ENCODE assay signal across 26 mouse cellular contexts in genomic region chr5:120700996-120701790, GRCm38 (mm10). TPM values are rescaled to one million over a fixed set of nuclear protein-coding genes. Genes with fewer than 3 reads are reported as not detected.
DNase-seq lines count a peak whose midpoint lies in the region; ATAC-seq lines count a peak whose summit lies in the region.
"Had no signal": no experiment of that assay in that cellular context is flagged by ENCODE, and none has a peak within 500 bp of the region (broad histone marks: within the 10 kb centered on the region; RNA-seq: fewer than 3 reads in every experiment).

No protein-coding gene starts in this region.

- no peak overlapping the region for H3K4me3 ChIP-seq in midbrain, embryonic 13.5 days (replicated peaks)
- H3K4me3 ChIP-seq in midbrain, embryonic 11.5 days (ENCODE audit: low read depth, low read length), result no peak overlapping the region
- no peak overlapping the region for H3K4me3 ChIP-seq in forebrain, embryonic 10.5 days
- H3K4me3 ChIP-seq: embryonic facial prominence, embryonic 15.5 days; forebrain, embryonic 15.5 days; limb, embryonic 12.5 days; liver, embryonic 12.5 days; midbrain, embryonic 12.5 days had no signal

- 0 out of 2 replicates have a peak overlapping the region, but pooled peaks have one; percentile 8 for H3K9ac ChIP-seq in midbrain, embryonic 13.5 days (replicated peaks)
- H3K9ac ChIP-seq in midbrain, embryonic 11.5 days (ENCODE audit: low read length), result no peak overlapping the region
- H3K9ac ChIP-seq: embryonic facial prominence, embryonic 15.5 days; forebrain, embryonic 15.5 days; limb, embryonic 12.5 days; liver, embryonic 12.5 days; midbrain, embryonic 12.5 days had no signal

- WGBS in midbrain, embryonic 13.5 days, result 63% methylated on average over 11 of the region's 11 CpGs
- 65% methylated on average over 11 of the region's 11 CpGs for WGBS in midbrain, embryonic 11.5 days
- 67% methylated on average over 11 of the region's 11 CpGs for WGBS in forebrain, embryonic 10.5 days

- peaks cover 13% of the 10 kb centered on the region for H3K27me3 ChIP-seq in midbrain, embryonic 13.5 days
- peaks cover 3% of the 10 kb centered on the region for H3K27me3 ChIP-seq in midbrain, embryonic 11.5 days (ENCODE audit: control insufficient read depth, insufficient read depth, low read length)
- peaks cover 93% of the 10 kb centered on the region for H3K27me3 ChIP-seq in forebrain, embryonic 10.5 days (ENCODE audit: poor library complexity, severe bottlenecking)
- H3K27me3 ChIP-seq: forebrain, embryonic 15.5 days had no signal

- no peak overlapping the region for H3K4me2 ChIP-seq in midbrain, embryonic 13.5 days (replicated peaks)
- no peak overlapping the region for H3K4me2 ChIP-seq in midbrain, embryonic 11.5 days
- H3K4me2 ChIP-seq: embryonic facial prominence, embryonic 15.5 days; forebrain, embryonic 15.5 days; heart, embryonic 11.5 days; limb, embryonic 12.5 days; liver, embryonic 12.5 days; midbrain, embryonic 12.5 days had no signal

- no peaks in the 10 kb centered on the region for H3K9me3 ChIP-seq in midbrain, embryonic 13.5 days
- H3K9me3 ChIP-seq in midbrain, embryonic 11.5 days (ENCODE audit: control insufficient read depth, low read length), result no peaks in the 10 kb centered on the region
- no peaks in the 10 kb centered on the region for H3K9me3 ChIP-seq in forebrain, embryonic 10.5 days
- H3K9me3 ChIP-seq: embryonic facial prominence, embryonic 15.5 days; forebrain, embryonic 15.5 days; limb, embryonic 12.5 days; liver, embryonic 12.5 days; midbrain, embryonic 12.5 days had no signal

- no peak overlapping the region for H3K27ac ChIP-seq in midbrain, embryonic 13.5 days
- H3K27ac ChIP-seq in midbrain, embryonic 11.5 days (ENCODE audit: low read depth, low read length), result no peak overlapping the region
- no peak overlapping the region for H3K27ac ChIP-seq in forebrain, embryonic 10.5 days
- H3K27ac ChIP-seq: embryonic facial prominence, embryonic 15.5 days; forebrain, embryonic 15.5 days; limb, embryonic 12.5 days; liver, embryonic 12.5 days; midbrain, embryonic 12.5 days had no signal

- H3K36me3 ChIP-seq in midbrain, embryonic 13.5 days, result no peaks in the 10 kb centered on the region
- no peaks in the 10 kb centered on the region for H3K36me3 ChIP-seq in midbrain, embryonic 11.5 days (ENCODE audit: control insufficient read depth, insufficient read depth, low read length)
- H3K36me3 ChIP-seq in forebrain, embryonic 10.5 days (replicated peaks), result no peaks in the 10 kb centered on the region
- H3K36me3 ChIP-seq: embryonic facial prominence, embryonic 15.5 days; forebrain, embryonic 15.5 days; limb, embryonic 12.5 days; liver, embryonic 12.5 days; midbrain, embryonic 12.5 days had no signal

- DNase-seq in adrenal gland, postnatal 36 days, result peak; percentile 20 to 29
- DNase-seq in adrenal gland, postnatal 4 days (ENCODE audit: low spot score in 2 of 2), result no peak
- peak; percentile 41 to 61 for DNase-seq in cerebellum, postnatal 14 days
- DNase-seq in cerebellum, adult 9-10 months, result no peak
- DNase-seq in midbrain, embryonic 11.5 days (ENCODE audit: low spot score, missing footprints), result no peak
- DNase-seq in R1 (ENCODE audit: low read depth, low spot score), result peak; percentile 60
- no peak for DNase-seq in forebrain, embryonic 10.5 days (ENCODE audit: extremely low spot score, low spot score)
- DNase-seq: adrenal gland, postnatal 14 days; gastrocnemius, postnatal 14 days; heart, adult 11 months; kidney, adult 11 months; lung, adult 18-20 months; lung, postnatal 14 days; right cerebral cortex, postnatal 14 days; spleen, adult 18-20 months; thymus, postnatal 14 days had no signal

- H3K4me1 ChIP-seq in midbrain, embryonic 13.5 days (replicated peaks), result peaks cover 63% of the 10 kb centered on the region
- peaks cover 2% of the 10 kb centered on the region; the same call in 1 of the 2 replicates for H3K4me1 ChIP-seq in midbrain, embryonic 11.5 days (ENCODE audit: control insufficient read depth, insufficient read depth, low read length)
- peaks cover 42% of the 10 kb centered on the region for H3K4me1 ChIP-seq in forebrain, embryonic 10.5 days

- no peak for ATAC-seq in midbrain, embryonic 13.5 days
- ATAC-seq in midbrain, embryonic 11.5 days (ENCODE audit: low FRiP score), result no peak
- ATAC-seq: forebrain, embryonic 15.5 days; liver, embryonic 12.5 days had no signal

RNA-seq across cellular contexts. Expression of gene Dtx1, which starts 10.5 kb away (rescaled TPM):
- 10 to 100 TPM in 1 of 2 experiments, 1 to 10 TPM in 1; 7.6 to 12.0 TPM for total RNA-seq in adrenal gland, postnatal 36 days (2021)
- total RNA-seq in adrenal gland, postnatal 4 days (2021), result 10 to 100 TPM; 13.7 to 17.2 TPM
- polyA plus RNA-seq in midbrain, embryonic 13.5 days (2015; fragmentation: Nextera tagmentation; extraction: Ambion mirVana), result 25.1 and 34.2 TPM in 2 replicates
- polyA plus RNA-seq in midbrain, embryonic 11.5 days (2014; fragmentation: Nextera tagmentation; extraction: Ambion mirVana), result 5.1 and 5.2 TPM in 2 replicates
- polyA plus RNA-seq in forebrain, embryonic 10.5 days (2016; fragmentation: Nextera tagmentation; extraction: Ambion mirVana), result 1.3 and 2.0 TPM in 2 replicates
- total RNA-seq: hematopoietic stem cell, adult 5-6 weeks; megakaryocyte progenitor cell, adult 5-6 weeks had no signal

RNA-seq across cellular contexts. Expression of gene Oas2, which starts 48.5 kb away (rescaled TPM):
- 1 to 10 TPM in 1 of 2 experiments, under 1 TPM in 1; 0.49 to 1.8 TPM for total RNA-seq in adrenal gland, postnatal 36 days (2021)
- total RNA-seq in adrenal gland, postnatal 4 days (2021), result under 1 TPM; 0.17 to 0.31 TPM
- polyA plus RNA-seq in midbrain, embryonic 13.5 days (2015; fragmentation: Nextera tagmentation; extraction: Ambion mirVana), result 0.07 and 0.17 TPM in 2 replicates
- 0.05 and 0.33 TPM in 2 replicates for polyA plus RNA-seq in midbrain, embryonic 11.5 days (2014; fragmentation: Nextera tagmentation; extraction: Ambion mirVana)
- 0.11 TPM in 1 of 2 replicates, not detected in the other for polyA plus RNA-seq in forebrain, embryonic 10.5 days (2016; fragmentation: Nextera tagmentation; extraction: Ambion mirVana)

RNA-seq across cellular contexts. Expression of gene Rasal1, which starts 52.6 kb away (rescaled TPM):
- 10 to 100 TPM; 10.9 to 14.0 TPM for total RNA-seq in adrenal gland, postnatal 36 days (2021)
- 10 to 100 TPM; 10.7 to 15.8 TPM for total RNA-seq in adrenal gland, postnatal 4 days (2021)
- 0.15 TPM in 1 of 2 replicates, not detected in the other for polyA plus RNA-seq in midbrain, embryonic 13.5 days (2015; fragmentation: Nextera tagmentation; extraction: Ambion mirVana)
- polyA plus RNA-seq in midbrain, embryonic 11.5 days (2014; fragmentation: Nextera tagmentation; extraction: Ambion mirVana), result 0.14 TPM in 1 of 2 replicates, not detected in the other
- polyA plus RNA-seq in forebrain, embryonic 10.5 days (2016; fragmentation: Nextera tagmentation; extraction: Ambion mirVana), result 0.21 and 0.24 TPM in 2 replicates
- total RNA-seq: gastrocnemius, postnatal 14 days had no signal
- polyA plus RNA-seq: heart, postnatal 0 days; midbrain, embryonic 12.5 days had no signal

Comparison
In these comparisons a context has a peak if more than half of its experiments do, and no peak if none do; other contexts are left out.
1. DNase-seq: peak in adrenal gland, postnatal 36 days (2 of 2), cerebellum, postnatal 14 days (2 of 2) and R1 (single experiment); none in adrenal gland, postnatal 4 days (0 of 2), cerebellum, adult 9-10 months (single experiment), midbrain, embryonic 11.5 days (single experiment) and forebrain, embryonic 10.5 days (single experiment).